Mouse (Mus musculus) olfactory bulb, adult 2 months (tissue): ENCODE data around the gene Uchl1.

Experiments
- CTCF ChIP-seq: fragments of 200-500 bp; IDR thresholded peaks from 2 replicates; pipeline ENCODE4 v1.5.1; 2012; ENCODE audit warnings: low read depth, mild to moderate bottlenecking, low read length, moderate library complexity; ENCODE audit not compliant: insufficient read depth
- POLR2A ChIP-seq: fragments of 200-500 bp; IDR thresholded peaks from 2 replicates; pipeline ENCODE4 v1.6.1; 2012; ENCODE audit warnings: mild to moderate bottlenecking, low read depth, low read length, moderate library complexity; ENCODE audit not compliant: insufficient read depth

DNA sequence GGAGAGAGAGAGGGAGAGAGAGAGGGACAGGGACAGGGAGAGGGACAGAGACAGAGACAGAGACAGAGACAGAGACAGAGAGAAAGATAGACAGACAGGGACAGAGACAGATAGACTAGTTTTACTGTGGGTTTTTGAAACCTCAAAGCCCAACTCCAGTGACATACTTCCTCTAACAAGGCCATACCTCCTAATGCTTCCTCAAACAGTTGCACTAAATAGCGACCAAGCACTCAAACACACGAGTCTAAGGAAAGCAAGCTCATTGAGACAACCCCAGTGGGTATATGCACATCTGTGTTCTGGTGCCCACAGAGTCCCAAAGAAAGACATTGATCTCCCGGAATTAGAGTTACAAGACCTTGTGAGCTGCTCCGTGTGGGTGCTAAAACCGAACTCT is 32.6 kb upstream of the Uchl1 start:
- no peak for TF ChIP-seq CTCF
- TF ChIP-seq POLR2A: no peak
